Mouse (Mus musculus): ENCODE data around the gene Iqch.
A peak's percentile ranks its signal among the peaks of the same experiment; 100 is the strongest.

GRCm38 (mm10) chr9:63462296-63462695, 140.0 kb downstream of the Iqch start:
- TF ChIP-seq CTCF (IDR thresholded peaks at IDR 0.05; ENCODE audit: low read depth) (peak; percentile 86), EP300 (IDR thresholded peaks at IDR 0.05; ENCODE audit: low read depth) (no peak)

Measured in liver, postnatal 0 days (tissue).